Mouse (Mus musculus): ENCODE results near the gene Fbxw10. TPM values are rescaled to one million over a fixed set of nuclear protein-coding genes. Genes with fewer than 3 reads are reported as not detected.

Gene Fbxw10
- total and polyA plus RNA-seq, 2 experiments from 2014 or later = 0.49 to 0.72 TPM

GRCm38 (mm10) chr11:62878728-62879127, 31.9 kb downstream of the Fbxw10 start:
- H3K4me1 ChIP-seq (ENCODE audit: insufficient read depth, low read length) = no peaks in the 10 kb centered on the region
- peak overlapping the region; percentile 57 for H3K4me3 ChIP-seq (ENCODE audit: low read depth, low read length)
- no peak overlapping the region for H3K9ac ChIP-seq (replicated peaks; ENCODE audit: low read length, poor library complexity, severe bottlenecking)
- TF ChIP-seq CTCF (IDR thresholded peaks at IDR 0.05) = no peak
- H3K27ac ChIP-seq (ENCODE audit: low read depth, low read length) = 0 out of 2 replicates have a peak overlapping the region, but pooled peaks have one; percentile 79
- DNase-seq (ENCODE audit: low spot score) = peak; percentile 11
- no peaks in the 10 kb centered on the region for H3K27me3 ChIP-seq (ENCODE audit: insufficient read depth, low read length)
- H3K4me2 ChIP-seq (ENCODE audit: low read depth, low read length, poor library complexity, severe bottlenecking) = peak overlapping the region; percentile 61
- 25% methylated on average over 9 of the region's 9 CpGs for WGBS
- H3K9me3 ChIP-seq (ENCODE audit: low read length) = no peaks in the 10 kb centered on the region
- no peaks in the 10 kb centered on the region for H3K36me3 ChIP-seq (ENCODE audit: insufficient read depth, low read length)
- ATAC-seq (ENCODE audit: low FRiP score) = no peak

- Histone ChIP-seq H3K4me2 (ENCODE audit: low read depth, low read length, poor library complexity, severe bottlenecking) (peak within 1 kb of the TSS; percentile 61), H3K36me3 (ENCODE audit: insufficient read depth, low read length) (peaks cover under 1% of the 10 kb centered on the region; the same call in 1 of the 2 replicates), H3K27ac (ENCODE audit: low read depth, low read length) (peak within 1 kb of the TSS; percentile 79), H3K4me3 (ENCODE audit: low read depth, low read length) (peak within 1 kb of the TSS; percentile 57), H3K27me3 (ENCODE audit: insufficient read depth, low read length) (no peaks in the 10 kb centered on the region), H3K9me3 (ENCODE audit: low read length) (no peaks in the 10 kb centered on the region), H3K9ac (replicated peaks; ENCODE audit: low read length, poor library complexity, severe bottlenecking) (peak within 1 kb of the TSS; percentile 61), H3K4me1 (ENCODE audit: insufficient read depth, low read length) (no peaks in the 10 kb centered on the region)
- peak; percentile 4; the same call in 1 of the 2 replicates for TF ChIP-seq CTCF (IDR thresholded peaks at IDR 0.05)
- DNase-seq (ENCODE audit: low spot score) (peak; percentile 98), ATAC-seq (ENCODE audit: low FRiP score) (peak; percentile 97)
- 2% methylated on average over 54 of the region's 55 CpGs for WGBS
Measured at GRCm38 (mm10) chr11:62879220-62880048, 32.6 kb downstream of the Fbxw10 start, which contains the start of gene Tvp23b. Tvp23b (plus strand) TSS chr11:62879455.

GRCm38 (mm10) chr11:62883407-62883806, 36.5 kb downstream of the Fbxw10 start:
- H3K27me3 ChIP-seq (ENCODE audit: insufficient read depth, low read length) = no peaks in the 10 kb centered on the region
- DNase-seq (ENCODE audit: low spot score) (no peak), ATAC-seq (ENCODE audit: low FRiP score) (no peak)
- peaks cover 10% of the 10 kb centered on the region for H3K36me3 ChIP-seq (ENCODE audit: insufficient read depth, low read length)
- WGBS = 88% methylated on average over 8 of the region's 8 CpGs
- no peak overlapping the region for H3K9ac ChIP-seq (replicated peaks; ENCODE audit: low read length, poor library complexity, severe bottlenecking)
- no peak overlapping the region for H3K4me2 ChIP-seq (ENCODE audit: low read depth, low read length, poor library complexity, severe bottlenecking)
- no peak for TF ChIP-seq CTCF (IDR thresholded peaks at IDR 0.05)
- no peak overlapping the region for H3K27ac ChIP-seq (ENCODE audit: low read depth, low read length)
- H3K9me3 ChIP-seq (ENCODE audit: low read length) = no peaks in the 10 kb centered on the region
- no peaks in the 10 kb centered on the region for H3K4me1 ChIP-seq (ENCODE audit: insufficient read depth, low read length)
- no peak overlapping the region for H3K4me3 ChIP-seq (ENCODE audit: low read depth, low read length)

- Histone ChIP-seq H3K4me2 (ENCODE audit: low read depth, low read length, poor library complexity, severe bottlenecking) (no peak overlapping the region), H3K9ac (replicated peaks; ENCODE audit: low read length, poor library complexity, severe bottlenecking) (no peak overlapping the region), H3K27me3 (ENCODE audit: insufficient read depth, low read length) (no peaks in the 10 kb centered on the region), H3K36me3 (ENCODE audit: insufficient read depth, low read length) (peaks cover 16% of the 10 kb centered on the region), H3K4me1 (ENCODE audit: insufficient read depth, low read length) (no peaks in the 10 kb centered on the region), H3K27ac (ENCODE audit: low read depth, low read length) (no peak overlapping the region), H3K9me3 (ENCODE audit: low read length) (no peaks in the 10 kb centered on the region), H3K4me3 (ENCODE audit: low read depth, low read length) (no peak overlapping the region)
- no peak for DNase-seq (ENCODE audit: low spot score)
- 83% methylated on average over 5 of the region's 5 CpGs for WGBS
- TF ChIP-seq CTCF (IDR thresholded peaks at IDR 0.05) = no peak
- ATAC-seq (ENCODE audit: low FRiP score) = no peak
Measured at GRCm38 (mm10) chr11:62885323-62885722, 38.5 kb downstream of the Fbxw10 start.

- DNase-seq (ENCODE audit: low spot score) (no peak), ATAC-seq (ENCODE audit: low FRiP score) (no peak)
- Histone ChIP-seq H3K4me3 (ENCODE audit: low read depth, low read length) (no peak overlapping the region), H3K36me3 (ENCODE audit: insufficient read depth, low read length) (peaks cover 17% of the 10 kb centered on the region), H3K9ac (replicated peaks; ENCODE audit: low read length, poor library complexity, severe bottlenecking) (no peak overlapping the region), H3K27ac (ENCODE audit: low read depth, low read length) (no peak overlapping the region), H3K27me3 (ENCODE audit: insufficient read depth, low read length) (no peaks in the 10 kb centered on the region), H3K4me1 (ENCODE audit: insufficient read depth, low read length) (no peaks in the 10 kb centered on the region), H3K4me2 (ENCODE audit: low read depth, low read length, poor library complexity, severe bottlenecking) (no peak overlapping the region), H3K9me3 (ENCODE audit: low read length) (no peaks in the 10 kb centered on the region)
- WGBS = 80% methylated on average over 4 of the region's 4 CpGs
- no peak for TF ChIP-seq CTCF (IDR thresholded peaks at IDR 0.05)
Measured at GRCm38 (mm10) chr11:62890796-62891195, 43.9 kb downstream of the Fbxw10 start.

- peaks cover 17% of the 10 kb centered on the region for H3K36me3 ChIP-seq (ENCODE audit: insufficient read depth, low read length)
- TF ChIP-seq CTCF (IDR thresholded peaks at IDR 0.05) = no peak
- DNase-seq (ENCODE audit: low spot score) (no peak), ATAC-seq (ENCODE audit: low FRiP score) (no peak)
- H3K4me2 ChIP-seq (ENCODE audit: low read depth, low read length, poor library complexity, severe bottlenecking) = no peak overlapping the region
- H3K4me1 ChIP-seq (ENCODE audit: insufficient read depth, low read length) = no peaks in the 10 kb centered on the region
- H3K27me3 ChIP-seq (ENCODE audit: insufficient read depth, low read length) = no peaks in the 10 kb centered on the region
- no peak overlapping the region for H3K4me3 ChIP-seq (ENCODE audit: low read depth, low read length)
- no peak overlapping the region for H3K9ac ChIP-seq (replicated peaks; ENCODE audit: low read length, poor library complexity, severe bottlenecking)
- H3K27ac ChIP-seq (ENCODE audit: low read depth, low read length) = no peak overlapping the region
- H3K9me3 ChIP-seq (ENCODE audit: low read length) = no peaks in the 10 kb centered on the region
- WGBS = 95% methylated on average over 11 of the region's 11 CpGs
Measured at GRCm38 (mm10) chr11:62891763-62892162, 44.9 kb downstream of the Fbxw10 start.
